Mouse (Mus musculus): ENCODE data around the gene Slc45a3.

DNA sequence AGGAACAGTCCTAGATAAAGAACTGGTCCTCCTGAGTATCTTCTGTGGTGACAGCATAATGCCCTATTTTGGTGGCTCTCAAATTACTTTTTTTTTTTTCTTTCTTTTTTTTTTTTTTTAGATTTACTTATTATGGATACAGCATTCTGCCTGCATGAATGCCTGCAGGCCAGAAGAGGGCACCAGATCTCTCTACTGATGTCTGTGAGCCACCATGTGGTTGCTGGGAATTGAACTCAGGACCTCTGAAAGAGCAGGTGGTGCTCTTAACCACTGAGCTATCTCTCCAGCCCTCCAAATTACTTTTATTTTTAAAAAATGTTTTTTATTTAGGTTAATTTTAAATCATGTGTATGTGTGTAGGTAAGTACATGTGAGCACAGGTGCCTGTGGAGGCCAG, 37.7 kb downstream of the Slc45a3 start:
- no peak for TF ChIP-seq POLR2A (IDR thresholded peaks at IDR 0.05; ENCODE audit: insufficient read length, low read depth)
- no peak for TF ChIP-seq USF1 (IDR thresholded peaks at IDR 0.05; ENCODE audit: low read depth)
